17 mouse cellular contexts compared by ENCODE assay signal in the genomic region with DNA sequence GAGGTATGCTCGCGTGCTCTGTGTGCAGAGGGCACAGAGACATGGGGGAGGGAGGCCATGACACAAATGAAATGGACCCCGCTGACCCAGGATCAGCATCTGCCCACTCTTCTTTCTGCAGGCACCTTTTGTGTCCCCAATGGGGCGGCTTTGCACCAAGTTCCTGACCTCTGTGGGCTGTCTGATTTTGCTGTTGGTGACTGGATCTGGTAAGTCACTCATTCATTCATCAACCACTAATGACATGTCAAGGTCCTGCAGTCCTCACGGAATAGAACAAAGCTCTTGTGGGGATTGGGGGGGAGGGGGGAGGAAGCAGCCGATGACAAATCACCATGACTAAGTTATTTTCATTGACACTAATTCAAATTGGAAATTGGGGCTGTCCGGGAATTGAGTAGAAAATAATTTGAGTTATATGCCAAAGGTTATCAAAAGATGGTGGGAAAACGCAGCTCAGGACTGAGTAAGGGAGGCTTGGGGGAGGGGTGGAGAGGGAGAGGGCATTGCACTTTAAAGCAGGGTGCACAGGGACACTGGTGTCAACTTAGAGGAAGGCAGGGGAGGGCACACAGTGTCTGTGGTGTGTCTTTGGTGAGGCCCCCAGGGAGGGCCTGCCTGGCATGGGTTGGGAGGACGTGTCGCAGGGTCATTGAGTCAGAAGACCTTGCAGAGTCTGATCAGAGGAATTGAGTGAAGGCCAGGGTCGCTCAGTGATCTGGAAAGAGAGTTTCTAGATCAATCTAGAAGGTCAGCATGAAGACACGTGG. TPM values are rescaled to one million over a fixed set of nuclear protein-coding genes. Genes with fewer than 3 reads are reported as not detected.
DNase-seq lines count a peak whose midpoint lies in the region; ATAC-seq and TF ChIP-seq lines count a peak whose summit lies in the region.
"Had no signal": no experiment of that assay in that cellular context is flagged by ENCODE, and none has a peak within 500 bp of the region (broad histone marks: within the 10 kb centered on the region; RNA-seq: fewer than 3 reads in every experiment).

No protein-coding gene starts in this region.

- H3K27me3 ChIP-seq in heart, embryonic 12.5 days (replicated peaks) = no peaks in the 10 kb centered on the region
- no peaks in the 10 kb centered on the region for H3K27me3 ChIP-seq in neural tube, embryonic 15.5 days (replicated peaks)
- no peaks in the 10 kb centered on the region for H3K27me3 ChIP-seq in forebrain, postnatal 0 days (ENCODE audit: insufficient read depth, low read length)
- H3K27me3 ChIP-seq in forebrain, embryonic 10.5 days (ENCODE audit: poor library complexity, severe bottlenecking) = no peaks in the 10 kb centered on the region
- H3K27me3 ChIP-seq: embryonic facial prominence, embryonic 13.5 days; forebrain, embryonic 12.5 days; liver, embryonic 13.5 days had no signal

- peak; percentile 92 for DNase-seq in heart, adult 11 months
- DNase-seq in neural tube, embryonic 10.5 days (ENCODE audit: extremely low spot score, low spot score) = peak; percentile 36
- DNase-seq in embryo, embryonic 10.5 days (ENCODE audit: low spot score) = peak; percentile 50
- DNase-seq in forebrain, postnatal 0 days = no peak
- no peak for DNase-seq in forebrain, embryonic 10.5 days (ENCODE audit: extremely low spot score, low spot score)
- DNase-seq in layer of hippocampus, adult 11-12 months (ENCODE audit: low spot score) = no peak
- DNase-seq: B cell, adult 2 months; cerebellum, postnatal 10 days; liver, embryonic 13.5 days had no signal

- peaks cover 11% of the 10 kb centered on the region for H3K4me1 ChIP-seq in heart, embryonic 12.5 days (replicated peaks)
- no peaks in the 10 kb centered on the region for H3K4me1 ChIP-seq in neural tube, embryonic 15.5 days
- H3K4me1 ChIP-seq in forebrain, postnatal 0 days (ENCODE audit: insufficient read depth) = no peaks in the 10 kb centered on the region
- peaks cover 17% of the 10 kb centered on the region for H3K4me1 ChIP-seq in forebrain, embryonic 10.5 days
- H3K4me1 ChIP-seq: forebrain, embryonic 12.5 days had no signal

- no peak overlapping the region for H3K9ac ChIP-seq in heart, embryonic 12.5 days
- no peak overlapping the region for H3K9ac ChIP-seq in neural tube, embryonic 15.5 days (replicated peaks)
- H3K9ac ChIP-seq in forebrain, postnatal 0 days = no peak overlapping the region
- H3K9ac ChIP-seq: embryonic facial prominence, embryonic 13.5 days; forebrain, embryonic 12.5 days; liver, embryonic 13.5 days had no signal

- H3K9me3 ChIP-seq in heart, embryonic 12.5 days (replicated peaks) = no peaks in the 10 kb centered on the region
- H3K9me3 ChIP-seq in neural tube, embryonic 15.5 days (replicated peaks) = no peaks in the 10 kb centered on the region
- H3K9me3 ChIP-seq in forebrain, postnatal 0 days (ENCODE audit: low read length) = no peaks in the 10 kb centered on the region
- no peaks in the 10 kb centered on the region for H3K9me3 ChIP-seq in forebrain, embryonic 10.5 days
- H3K9me3 ChIP-seq: embryonic facial prominence, embryonic 13.5 days; forebrain, embryonic 12.5 days; heart, embryonic 10.5 days; liver, embryonic 13.5 days had no signal

- H3K4me3 ChIP-seq in heart, embryonic 12.5 days = no peak overlapping the region
- no peak overlapping the region for H3K4me3 ChIP-seq in neural tube, embryonic 15.5 days (replicated peaks)
- H3K4me3 ChIP-seq in forebrain, postnatal 0 days (ENCODE audit: low read depth, low read length) = no peak overlapping the region
- no peak overlapping the region for H3K4me3 ChIP-seq in forebrain, embryonic 10.5 days
- H3K4me3 ChIP-seq: embryonic facial prominence, embryonic 13.5 days; forebrain, embryonic 12.5 days; heart, embryonic 10.5 days; liver, embryonic 13.5 days had no signal

- no peak overlapping the region for H3K4me2 ChIP-seq in heart, embryonic 12.5 days
- no peak overlapping the region for H3K4me2 ChIP-seq in neural tube, embryonic 15.5 days
- H3K4me2 ChIP-seq in forebrain, postnatal 0 days (ENCODE audit: low read depth) = no peak overlapping the region
- H3K4me2 ChIP-seq: embryonic facial prominence, embryonic 13.5 days; forebrain, embryonic 12.5 days; liver, embryonic 13.5 days had no signal

- no peak for ATAC-seq in heart, embryonic 12.5 days (ENCODE audit: insufficient number of reproducible peaks, low FRiP score)
- ATAC-seq in neural tube, embryonic 15.5 days (ENCODE audit: low FRiP score) = no peak
- no peak for ATAC-seq in forebrain, postnatal 0 days
- ATAC-seq: intestine, postnatal 0 days had no signal

- no peaks in the 10 kb centered on the region for H3K36me3 ChIP-seq in heart, embryonic 12.5 days
- H3K36me3 ChIP-seq in neural tube, embryonic 15.5 days = no peaks in the 10 kb centered on the region
- H3K36me3 ChIP-seq in forebrain, postnatal 0 days (ENCODE audit: insufficient read depth) = no peaks in the 10 kb centered on the region
- H3K36me3 ChIP-seq in forebrain, embryonic 10.5 days (replicated peaks) = 0 out of 2 replicates have a peak, but pooled peaks cover 3% of the 10 kb centered on the region
- H3K36me3 ChIP-seq: forebrain, embryonic 12.5 days; heart, embryonic 10.5 days had no signal

- WGBS in heart, embryonic 12.5 days = 78% methylated on average over 12 of the region's 12 CpGs
- WGBS in neural tube, embryonic 15.5 days = 57% methylated on average over 12 of the region's 12 CpGs
- 68% methylated on average over 12 of the region's 12 CpGs for WGBS in forebrain, postnatal 0 days
- 79% methylated on average over 12 of the region's 12 CpGs for WGBS in forebrain, embryonic 10.5 days

- no peak overlapping the region for H3K27ac ChIP-seq in heart, embryonic 12.5 days (ENCODE audit: poor library complexity, severe bottlenecking)
- H3K27ac ChIP-seq in neural tube, embryonic 15.5 days (replicated peaks) = no peak overlapping the region
- H3K27ac ChIP-seq in forebrain, postnatal 0 days (ENCODE audit: low read depth, low read length) = no peak overlapping the region
- no peak overlapping the region for H3K27ac ChIP-seq in forebrain, embryonic 10.5 days
- H3K27ac ChIP-seq: embryonic facial prominence, embryonic 13.5 days; forebrain, embryonic 12.5 days; heart, embryonic 10.5 days; liver, embryonic 13.5 days; macrophage had no signal

- TF ChIP-seq CTCF in forebrain, postnatal 0 days (IDR thresholded peaks at IDR 0.05; ENCODE audit: low read depth) = no peak

RNA-seq across cellular contexts. Expression of gene Il4ra, which starts 13.8 kb away (rescaled TPM):
- 3.5 and 3.8 TPM in 2 replicates for polyA plus RNA-seq in heart, embryonic 12.5 days (2016; fragmentation: Nextera tagmentation; extraction: Ambion mirVana)
- 5.3 and 7.1 TPM in 2 replicates for polyA plus RNA-seq in neural tube, embryonic 15.5 days (2015; fragmentation: Nextera tagmentation; extraction: Ambion mirVana)
- 6.0 and 6.9 TPM in 2 replicates for total RNA-seq in forebrain, postnatal 0 days (2014; rRNA removed)
- polyA plus RNA-seq in forebrain, postnatal 0 days (2015; fragmentation: Nextera tagmentation; extraction: Ambion mirVana) = 3.3 and 4.1 TPM in 2 replicates
- polyA plus RNA-seq in forebrain, embryonic 10.5 days (2016; fragmentation: Nextera tagmentation; extraction: Ambion mirVana) = 2.9 and 4.0 TPM in 2 replicates

RNA-seq across cellular contexts. Expression of gene Il21r, which starts 37.5 kb away (rescaled TPM):
- polyA plus RNA-seq in heart, embryonic 12.5 days (2016; fragmentation: Nextera tagmentation; extraction: Ambion mirVana) = 0.18 and 0.23 TPM in 2 replicates
- polyA plus RNA-seq in neural tube, embryonic 15.5 days (2015; fragmentation: Nextera tagmentation; extraction: Ambion mirVana) = 0.35 and 1.8 TPM in 2 replicates
- 0.95 and 1.2 TPM in 2 replicates for total RNA-seq in forebrain, postnatal 0 days (2014; rRNA removed)
- polyA plus RNA-seq in forebrain, postnatal 0 days (2015; fragmentation: Nextera tagmentation; extraction: Ambion mirVana) = 0.21 and 0.23 TPM in 2 replicates
- polyA plus RNA-seq in forebrain, embryonic 10.5 days (2016; fragmentation: Nextera tagmentation; extraction: Ambion mirVana) = 0.25 and 0.42 TPM in 2 replicates
- total RNA-seq: MEL had no signal

Comparison
In these comparisons a context has a peak if more than half of its experiments do, and no peak if none do; other contexts are left out.
1. DNase-seq: peak in heart, adult 11 months (single experiment), neural tube, embryonic 10.5 days (single experiment) and embryo, embryonic 10.5 days (single experiment); none in forebrain, postnatal 0 days (single experiment), forebrain, embryonic 10.5 days (single experiment) and layer of hippocampus, adult 11-12 months (single experiment).